Mouse (Mus musculus): Measurements from ENCODE around the gene Dcun1d4. TPM values are rescaled to one million over a fixed set of nuclear protein-coding genes. Genes with fewer than 3 reads are reported as not detected.

Dcun1d4 gene
- polyA plus RNA-seq, 1 experiment from 2014 or later, result 59.4 TPM

DNA sequence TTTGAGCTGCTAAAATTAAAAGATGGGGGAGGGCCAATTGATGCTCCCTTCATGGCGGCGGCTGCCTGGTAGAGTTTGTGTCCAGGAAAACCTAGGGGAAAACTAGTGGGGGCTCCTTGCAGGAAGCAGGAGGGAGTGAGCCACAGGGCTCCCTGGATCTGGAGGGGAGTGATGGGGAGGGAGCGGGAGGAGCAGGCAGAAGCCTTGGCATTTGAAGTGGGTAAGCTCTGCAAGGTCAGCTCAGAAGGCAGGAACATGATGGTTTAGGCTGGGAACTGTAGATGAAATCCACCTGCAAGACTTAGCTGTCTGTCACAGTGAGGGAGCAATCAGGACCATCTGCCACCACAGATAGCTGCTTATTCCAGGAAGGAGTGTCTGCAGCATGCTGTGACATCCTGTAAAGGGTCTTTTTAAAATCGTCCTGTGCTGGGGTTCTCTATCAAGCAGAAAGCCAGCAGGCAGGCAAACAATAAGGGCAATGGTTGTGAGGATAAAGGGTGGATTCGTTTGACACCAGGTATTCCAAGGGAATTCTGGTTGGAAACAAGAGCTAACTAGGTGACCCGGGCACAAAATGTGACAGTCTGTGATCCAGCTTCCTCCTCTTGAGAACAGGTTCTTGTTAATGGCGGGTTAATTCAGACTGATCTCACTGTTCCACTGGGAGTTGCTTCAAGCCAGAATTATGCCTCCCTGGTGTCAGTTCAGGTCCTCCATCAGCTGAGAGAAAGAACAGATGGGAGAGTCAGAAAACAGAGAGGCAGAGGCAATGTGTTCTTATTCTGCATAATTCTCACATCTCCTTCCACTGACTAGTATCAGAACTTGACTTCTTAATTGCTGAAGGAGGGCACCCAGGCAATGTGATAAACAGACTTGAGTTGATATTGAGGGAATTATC is 104.7 kb downstream of the Dcun1d4 start:
- no peak overlapping the region for H3K9ac ChIP-seq
- no peaks in the 10 kb centered on the region for H3K9me3 ChIP-seq
- H3K4me2 ChIP-seq, result no peak overlapping the region
- ATAC-seq (ENCODE audit: low FRiP score), result peak; percentile 67; the same call in 1 of the 2 replicates
- H3K4me3 ChIP-seq (replicated peaks), result no peak overlapping the region
- H3K27ac ChIP-seq, result peak overlapping the region; percentile 50; the same call in 1 of the 2 replicates
- no peaks in the 10 kb centered on the region for H3K27me3 ChIP-seq
- H3K36me3 ChIP-seq (replicated peaks), result no peaks in the 10 kb centered on the region
- H3K4me1 ChIP-seq, result 0 out of 2 replicates have a peak, but pooled peaks cover 7% of the 10 kb centered on the region
- WGBS, result 27% methylated on average over 7 of the region's 7 CpGs

DNA sequence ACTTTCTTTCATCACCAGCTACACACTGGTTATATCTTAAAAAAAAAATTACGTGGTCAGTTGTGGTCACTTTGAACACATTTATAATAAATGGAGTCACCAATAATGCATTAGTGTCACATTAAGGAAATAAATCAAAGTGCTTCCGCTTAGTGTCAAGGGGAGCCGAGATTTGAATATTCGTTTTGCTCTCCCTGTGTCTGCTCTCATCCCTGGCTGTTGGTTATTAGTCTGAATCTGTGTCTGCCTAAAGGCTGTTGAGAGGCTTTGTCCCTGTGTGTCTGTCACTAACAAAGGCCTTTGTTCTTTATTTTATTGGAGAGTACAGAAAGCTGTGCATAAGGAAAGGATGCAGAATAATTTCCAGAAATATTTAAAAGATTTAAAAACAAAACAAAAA is 105.8 kb downstream of the Dcun1d4 start:
- 0 out of 2 replicates have a peak, but pooled peaks cover 7% of the 10 kb centered on the region for H3K4me1 ChIP-seq
- 70% methylated on average over 4 of the region's 4 CpGs for WGBS
- no peaks in the 10 kb centered on the region for H3K36me3 ChIP-seq (replicated peaks)
- no peak overlapping the region for H3K9ac ChIP-seq
- no peak overlapping the region for H3K4me3 ChIP-seq (replicated peaks)
- H3K27ac ChIP-seq, result no peak overlapping the region
- ATAC-seq (ENCODE audit: low FRiP score), result no peak
- H3K4me2 ChIP-seq, result no peak overlapping the region
- H3K27me3 ChIP-seq, result no peaks in the 10 kb centered on the region
- H3K9me3 ChIP-seq, result no peaks in the 10 kb centered on the region

DNA sequence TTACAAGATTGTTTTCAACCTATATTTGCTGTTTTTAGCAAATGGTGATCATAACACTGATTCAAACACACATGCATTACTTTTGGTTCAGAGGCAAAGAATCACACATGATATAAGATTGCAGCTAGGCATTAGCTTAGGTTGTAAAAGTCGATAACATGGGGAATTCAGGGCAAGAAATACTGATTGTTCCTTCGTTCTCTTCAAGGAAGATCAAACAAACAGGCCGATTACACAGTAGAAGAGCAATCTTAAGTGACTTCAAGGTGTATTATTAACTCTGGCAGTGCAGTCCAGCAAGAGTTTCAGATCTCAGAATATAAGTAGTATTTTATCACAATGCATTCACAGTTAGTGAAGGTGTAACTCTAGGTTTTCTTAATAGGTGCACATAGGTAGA is 106.3 kb downstream of the Dcun1d4 start:
- 0 out of 2 replicates have a peak, but pooled peaks cover 7% of the 10 kb centered on the region for H3K4me1 ChIP-seq
- H3K36me3 ChIP-seq (replicated peaks), result no peaks in the 10 kb centered on the region
- WGBS, result 83% methylated on average over 3 of the region's 3 CpGs
- H3K4me3 ChIP-seq (replicated peaks), result no peak overlapping the region
- no peak overlapping the region for H3K4me2 ChIP-seq
- no peaks in the 10 kb centered on the region for H3K27me3 ChIP-seq
- H3K9me3 ChIP-seq, result no peaks in the 10 kb centered on the region
- no peak overlapping the region for H3K27ac ChIP-seq
- no peak overlapping the region for H3K9ac ChIP-seq
- no peak for ATAC-seq (ENCODE audit: low FRiP score)

DNA sequence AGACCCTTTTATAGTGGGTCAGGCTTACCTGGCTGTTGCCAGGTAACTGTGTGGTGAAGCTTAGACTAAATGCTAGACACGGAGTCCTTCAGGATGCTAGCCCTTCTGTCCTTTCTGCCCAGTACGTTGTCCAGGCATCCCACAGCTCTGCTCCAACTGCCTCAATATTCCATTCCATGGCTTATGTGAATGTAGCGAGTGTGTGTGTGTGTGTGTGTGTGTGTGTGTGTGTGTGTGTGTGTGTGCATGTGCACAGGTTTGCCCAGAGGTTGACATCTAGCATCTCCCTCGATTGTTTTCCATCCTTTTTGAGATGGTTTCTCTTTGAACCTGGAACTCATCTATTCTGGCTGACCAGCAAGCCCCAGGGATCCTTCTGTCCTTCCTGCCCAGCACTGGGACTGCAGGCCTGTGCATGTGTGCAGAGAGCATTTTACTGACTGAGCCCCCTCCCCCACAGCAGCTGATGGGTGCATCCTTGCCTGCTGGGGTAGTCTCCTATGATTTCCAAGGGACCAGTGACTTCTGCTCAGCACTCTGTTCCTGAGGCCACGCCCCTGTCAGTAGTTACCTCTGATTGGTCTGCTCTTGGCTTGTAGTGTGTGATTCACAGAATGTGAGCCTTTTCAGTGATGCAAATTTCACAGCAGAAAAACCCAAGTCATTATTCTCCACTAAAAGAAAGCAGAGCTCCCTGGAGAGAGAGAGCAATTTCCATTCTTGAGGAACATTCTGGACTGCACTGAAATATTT is 118.3 kb downstream of the Dcun1d4 start:
- no peak overlapping the region for H3K4me3 ChIP-seq (replicated peaks)
- no peaks in the 10 kb centered on the region for H3K27me3 ChIP-seq
- WGBS, result 67% methylated on average over 5 of the region's 5 CpGs
- peaks cover 27% of the 10 kb centered on the region for H3K4me1 ChIP-seq
- no peak overlapping the region for H3K27ac ChIP-seq
- no peaks in the 10 kb centered on the region for H3K36me3 ChIP-seq (replicated peaks)
- H3K4me2 ChIP-seq, result no peak overlapping the region
- no peaks in the 10 kb centered on the region for H3K9me3 ChIP-seq
- H3K9ac ChIP-seq, result no peak overlapping the region
- ATAC-seq (ENCODE audit: low FRiP score), result peak; percentile 82

DNA sequence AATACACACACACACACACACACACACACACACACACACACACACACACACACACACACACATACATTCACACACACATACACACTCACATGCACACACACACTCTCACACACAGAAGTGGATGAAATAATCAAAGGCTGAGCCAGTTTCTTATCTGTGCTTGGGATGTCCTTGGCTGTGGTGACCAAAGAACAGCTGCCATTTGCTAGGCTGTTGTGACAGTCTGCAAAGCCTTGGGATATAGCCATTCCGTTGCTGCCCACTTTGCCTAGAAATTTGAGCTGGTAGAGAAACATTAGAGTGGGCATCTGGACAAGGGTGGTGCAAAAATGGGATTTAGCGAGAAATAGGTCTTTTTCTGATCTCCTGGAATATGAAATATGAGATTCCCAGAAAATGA is 119.2 kb downstream of the Dcun1d4 start:
- H3K36me3 ChIP-seq (replicated peaks), result no peaks in the 10 kb centered on the region
- no peak overlapping the region for H3K4me2 ChIP-seq
- ATAC-seq (ENCODE audit: low FRiP score), result no peak
- no peak overlapping the region for H3K4me3 ChIP-seq (replicated peaks)
- H3K27me3 ChIP-seq, result no peaks in the 10 kb centered on the region
- no peak overlapping the region for H3K9ac ChIP-seq
- no peak overlapping the region for H3K27ac ChIP-seq
- H3K4me1 ChIP-seq, result peaks cover 27% of the 10 kb centered on the region
- H3K9me3 ChIP-seq, result no peaks in the 10 kb centered on the region
- WGBS, result 85% methylated on average over 2 of the region's 2 CpGs

DNA sequence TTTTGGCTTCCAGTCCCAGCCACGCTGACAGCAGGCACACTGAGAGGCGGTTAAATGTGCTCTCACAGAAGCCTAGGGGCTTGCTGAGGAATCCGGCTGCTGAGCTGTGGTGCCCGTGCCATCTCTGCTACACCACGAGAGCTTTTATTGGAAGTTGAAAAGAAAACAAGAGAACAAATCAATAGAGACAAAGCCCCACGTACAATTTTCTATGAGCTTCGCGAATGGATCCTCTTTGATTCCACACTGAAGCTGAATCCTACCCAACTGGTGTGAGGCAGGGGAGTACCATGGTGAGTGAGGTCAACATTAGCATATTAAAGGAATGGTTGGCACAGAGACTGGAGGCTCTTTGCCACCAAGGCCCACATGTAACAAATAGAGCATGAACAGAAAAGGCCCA is 120.6 kb downstream of the Dcun1d4 start:
- H3K9me3 ChIP-seq, result no peaks in the 10 kb centered on the region
- 40% methylated on average over 8 of the region's 8 CpGs for WGBS
- no peaks in the 10 kb centered on the region for H3K36me3 ChIP-seq (replicated peaks)
- ATAC-seq (ENCODE audit: low FRiP score), result 0 out of 2 replicates have a peak, but pooled peaks have one; percentile 17
- no peak overlapping the region for H3K9ac ChIP-seq
- H3K27ac ChIP-seq, result no peak overlapping the region
- H3K4me2 ChIP-seq, result no peak overlapping the region
- H3K27me3 ChIP-seq, result no peaks in the 10 kb centered on the region
- H3K4me1 ChIP-seq, result peaks cover 27% of the 10 kb centered on the region
- no peak overlapping the region for H3K4me3 ChIP-seq (replicated peaks)

DNA sequence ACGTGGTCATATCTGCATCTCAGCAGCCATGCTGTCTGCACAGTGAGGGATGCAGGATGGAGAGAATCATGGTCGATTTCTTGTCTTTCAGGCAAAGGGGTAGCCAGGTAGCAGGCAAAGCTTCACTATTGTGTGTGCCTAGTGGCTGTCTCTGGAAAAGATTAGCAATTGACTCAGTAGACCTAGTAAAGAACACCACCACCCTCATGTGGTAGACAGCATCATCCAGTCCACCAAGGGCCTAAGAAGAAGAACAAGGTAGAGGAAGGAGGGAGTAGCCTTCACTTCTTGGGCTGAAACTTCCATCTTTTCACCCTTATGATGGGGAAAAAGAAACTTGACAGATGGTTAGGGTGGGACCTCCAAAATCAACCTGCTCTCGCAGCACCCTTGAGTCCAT is 122.1 kb downstream of the Dcun1d4 start:
- no peaks in the 10 kb centered on the region for H3K27me3 ChIP-seq
- ATAC-seq (ENCODE audit: low FRiP score), result no peak

DNA sequence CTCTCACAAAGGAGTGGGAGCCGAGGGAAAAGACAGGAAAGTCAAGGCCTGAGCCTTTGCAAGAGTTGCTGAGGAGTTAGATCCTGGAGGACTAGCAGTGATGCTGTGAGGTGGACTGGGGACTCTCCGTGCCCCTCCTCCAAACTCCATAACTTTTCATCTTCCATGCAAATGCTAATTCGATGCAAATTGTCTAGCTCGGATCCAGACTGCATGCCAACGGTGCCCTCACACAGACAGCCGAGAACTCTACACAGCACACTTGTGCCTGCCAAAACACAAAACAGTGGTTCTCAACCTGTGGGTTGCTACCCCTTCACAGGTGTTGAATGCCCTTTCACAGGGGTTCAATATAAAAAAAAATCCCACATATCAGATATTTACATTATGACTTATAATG is 123.7 kb downstream of the Dcun1d4 start:
- H3K4me2 ChIP-seq, result no peak overlapping the region
- H3K27me3 ChIP-seq, result no peaks in the 10 kb centered on the region
- 84% methylated on average over 6 of the region's 6 CpGs for WGBS
- no peak for ATAC-seq (ENCODE audit: low FRiP score)
- H3K9ac ChIP-seq, result no peak overlapping the region
- H3K9me3 ChIP-seq, result no peaks in the 10 kb centered on the region
- no peak overlapping the region for H3K4me3 ChIP-seq (replicated peaks)
- no peak overlapping the region for H3K27ac ChIP-seq
- H3K36me3 ChIP-seq (replicated peaks), result no peaks in the 10 kb centered on the region
- H3K4me1 ChIP-seq, result peaks cover 19% of the 10 kb centered on the region

More for the DNA sequence above, 122.1 kb downstream of the Dcun1d4 start:
- no peaks in the 10 kb centered on the region for H3K36me3 ChIP-seq (replicated peaks)
- no peak overlapping the region for H3K4me2 ChIP-seq
- no peak overlapping the region for H3K9ac ChIP-seq
- no peaks in the 10 kb centered on the region for H3K9me3 ChIP-seq
- WGBS, result 82% methylated on average over 3 of the region's 3 CpGs
- H3K4me1 ChIP-seq, result peaks cover 27% of the 10 kb centered on the region
- no peak overlapping the region for H3K4me3 ChIP-seq (replicated peaks)
- no peak overlapping the region for H3K27ac ChIP-seq

DNA sequence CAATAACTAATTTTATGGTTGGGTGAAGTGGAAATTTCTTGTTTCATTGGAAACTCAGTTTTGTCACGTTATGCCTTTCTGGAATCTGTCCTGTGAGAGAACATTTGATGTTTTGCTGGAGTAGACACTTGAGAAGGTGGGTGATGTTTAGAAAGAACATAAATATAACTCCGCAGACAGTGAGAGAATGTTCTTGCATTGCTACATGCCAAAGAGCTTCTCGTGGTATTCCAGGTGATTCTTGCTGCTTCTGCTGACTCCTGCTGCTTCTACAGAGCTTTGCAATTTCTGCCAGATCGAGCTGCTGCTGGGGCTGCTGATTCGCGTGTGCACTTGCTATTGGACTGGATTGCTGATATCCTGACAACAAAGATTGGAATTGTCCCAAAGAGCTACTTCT is 124.2 kb downstream of the Dcun1d4 start:
- Histone ChIP-seq H3K4me3 (replicated peaks) (no peak overlapping the region), H3K4me2 (no peak overlapping the region), H3K4me1 (peaks cover 16% of the 10 kb centered on the region), H3K9ac (no peak overlapping the region), H3K27ac (no peak overlapping the region), H3K27me3 (no peaks in the 10 kb centered on the region), H3K36me3 (replicated peaks) (no peaks in the 10 kb centered on the region), H3K9me3 (no peaks in the 10 kb centered on the region)
- WGBS, result 93% methylated on average over 6 of the region's 6 CpGs
- no peak for ATAC-seq (ENCODE audit: low FRiP score)

Other genes with a start within 250 kb of the Dcun1d4 start
- 49.7 and 53.4 TPM in 2 replicates for gene Fryl, start 224.4 kb upstream of the Dcun1d4 start, polyA plus RNA-seq (2016; fragmentation: Nextera tagmentation; extraction: Ambion mirVana)
- gene Ociad1, start 188.2 kb upstream of the Dcun1d4 start, polyA plus RNA-seq (2016; fragmentation: Nextera tagmentation; extraction: Ambion mirVana), result 182 and 191 TPM in 2 replicates
- 11.9 and 12.1 TPM in 2 replicates for gene Ociad2, start 140.0 kb upstream of the Dcun1d4 start, polyA plus RNA-seq (2016; fragmentation: Nextera tagmentation; extraction: Ambion mirVana)
- 0.08 TPM in 2 replicates for gene Cwh43, start 74.9 kb upstream of the Dcun1d4 start, polyA plus RNA-seq (2016; fragmentation: Nextera tagmentation; extraction: Ambion mirVana)
- not detected in 2 replicates for gene Lrrc66, start 151.5 kb downstream of the Dcun1d4 start, polyA plus RNA-seq (2016; fragmentation: Nextera tagmentation; extraction: Ambion mirVana)
- gene Sgcb, start 166.8 kb downstream of the Dcun1d4 start, polyA plus RNA-seq (2016; fragmentation: Nextera tagmentation; extraction: Ambion mirVana), result 19.2 and 22.1 TPM in 2 replicates
- 0.13 TPM in 1 of 2 replicates, not detected in the other for gene Spata18, start 170.4 kb downstream of the Dcun1d4 start, polyA plus RNA-seq (2016; fragmentation: Nextera tagmentation; extraction: Ambion mirVana)

Measured in forebrain, embryonic 12.5 days (tissue).